ENCODE assay signal across 8 mouse cellular contexts in the genomic region with DNA sequence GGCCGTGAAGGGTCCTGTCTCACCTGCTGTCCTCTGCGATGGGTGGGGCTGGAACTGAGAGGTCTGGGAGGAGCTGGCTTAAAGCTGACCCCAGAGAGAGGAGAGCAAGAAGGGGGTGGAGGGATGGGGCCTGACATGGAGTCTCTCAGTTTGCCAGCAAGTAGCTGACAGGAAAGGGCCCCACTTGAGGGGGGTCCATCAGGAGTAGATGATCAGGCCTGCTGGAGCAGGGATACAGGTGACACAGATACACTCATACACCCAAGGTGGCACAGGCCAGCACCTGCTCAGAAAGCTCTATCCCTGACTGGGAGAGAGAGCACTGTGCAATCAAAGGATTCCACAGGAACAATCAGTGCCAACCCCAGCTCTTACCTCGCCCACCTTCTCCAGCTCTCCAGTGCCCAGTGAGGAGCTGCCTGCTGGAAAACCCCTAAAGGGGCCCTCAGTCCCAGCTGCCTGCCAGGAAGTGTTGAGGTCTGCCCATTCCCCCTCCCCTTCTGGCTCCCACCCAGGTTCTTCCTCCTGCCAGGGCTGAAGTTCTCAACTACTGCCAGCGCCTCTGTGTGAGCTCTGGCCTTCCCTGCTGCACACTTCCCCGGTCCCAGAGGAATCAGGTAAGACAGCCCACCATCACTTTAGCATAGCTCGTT. TPM values are rescaled to one million over a fixed set of nuclear protein-coding genes. Genes with fewer than 3 reads are reported as not detected.
DNase-seq lines count a peak whose midpoint lies in the region; ATAC-seq and TF ChIP-seq lines count a peak whose summit lies in the region.

TSS of gene Tmem176b (minus strand) at position 524 of the 653 bp plus-strand sequence.

- no peaks in the 10 kb centered on the region for H3K27me3 ChIP-seq in hindbrain, embryonic 13.5 days
- no peaks in the 10 kb centered on the region for H3K27me3 ChIP-seq in lung, postnatal 0 days (replicated peaks; ENCODE audit: insufficient read depth, low read length)

- peak within 1 kb of the TSS; percentile 59 for H3K4me2 ChIP-seq in hindbrain, embryonic 13.5 days
- H3K4me2 ChIP-seq in lung, postnatal 0 days (replicated peaks; ENCODE audit: low read depth, low read length): peak within 1 kb of the TSS; percentile 62

- peak within 1 kb of the TSS; percentile 38 for H3K4me3 ChIP-seq in hindbrain, embryonic 13.5 days
- H3K4me3 ChIP-seq in lung, postnatal 0 days (ENCODE audit: low read depth, low read length): peak within 1 kb of the TSS; percentile 56

- H3K27ac ChIP-seq in hindbrain, embryonic 13.5 days: peak within 1 kb of the TSS; percentile 85
- peak within 1 kb of the TSS; percentile 96 for H3K27ac ChIP-seq in lung, postnatal 0 days (ENCODE audit: low read length)

- DNase-seq in Muller cell, postnatal 12 days (ENCODE audit: inconsistent ontology term): peak; percentile 100
- peak; percentile 49 to 70 for DNase-seq in cerebellum, postnatal 25 days
- peak; percentile 77 to 81 for DNase-seq in frontal cortex, postnatal 36 days (ENCODE audit: low spot score in 2 of 2)
- peak; percentile 84 to 93 for DNase-seq in layer of hippocampus, postnatal 14 days (ENCODE audit: low spot score in 2 of 2)
- DNase-seq in lung, postnatal 0 days (ENCODE audit: low spot score): peak; percentile 98
- DNase-seq in ovary, postnatal 36 days (ENCODE audit: low spot score): peak; percentile 94
- peak; percentile 69 for DNase-seq in thymus, postnatal 4 days

- peaks cover 47% of the 10 kb centered on the region for H3K4me1 ChIP-seq in hindbrain, embryonic 13.5 days (replicated peaks)
- peaks cover 16% of the 10 kb centered on the region; the same call in 1 of the 2 replicates for H3K4me1 ChIP-seq in lung, postnatal 0 days (ENCODE audit: insufficient read depth, low read depth, low read length)

- 0 out of 2 replicates have a peak, but pooled peaks cover 5% of the 10 kb centered on the region for H3K36me3 ChIP-seq in hindbrain, embryonic 13.5 days
- H3K36me3 ChIP-seq in lung, postnatal 0 days (ENCODE audit: insufficient read depth, low read length): peaks cover 17% of the 10 kb centered on the region; the same call in 1 of the 2 replicates

- TF ChIP-seq CTCF in lung, postnatal 0 days (IDR thresholded peaks at IDR 0.05): peak; percentile 14; the same call in 1 of the 2 replicates

- ATAC-seq in hindbrain, embryonic 13.5 days (ENCODE audit: low FRiP score): peak; percentile 90
- ATAC-seq in lung, postnatal 0 days: peak; percentile 94

- no peaks in the 10 kb centered on the region for H3K9me3 ChIP-seq in hindbrain, embryonic 13.5 days
- H3K9me3 ChIP-seq in lung, postnatal 0 days (ENCODE audit: low read length): no peaks in the 10 kb centered on the region

- 9% methylated on average over 6 of the region's 6 CpGs for WGBS in hindbrain, embryonic 13.5 days
- 0% methylated on average over 6 of the region's 6 CpGs for WGBS in lung, postnatal 0 days

- TF ChIP-seq EP300 in lung, postnatal 0 days (IDR thresholded peaks at IDR 0.05): peak; percentile 90

- peak within 1 kb of the TSS; percentile 68 for H3K9ac ChIP-seq in hindbrain, embryonic 13.5 days
- H3K9ac ChIP-seq in lung, postnatal 0 days (replicated peaks; ENCODE audit: low read depth): peak within 1 kb of the TSS; percentile 69

RNA-seq across cellular contexts. Expression of gene Tmem176b, which starts in this region (rescaled TPM):
- 116 and 118 TPM in 2 replicates for polyA plus RNA-seq in hindbrain, embryonic 13.5 days (2015; fragmentation: Nextera tagmentation; extraction: Ambion mirVana)
- 10 to 100 TPM; 47.2 to 52.1 TPM for total RNA-seq in layer of hippocampus, postnatal 14 days (2021)
- 798 and 806 TPM in 2 replicates for polyA plus RNA-seq in lung, postnatal 0 days (2015; fragmentation: Nextera tagmentation; extraction: Ambion mirVana)

Comparison
In these comparisons a context has a peak if more than half of its experiments do, and no peak if none do; other contexts are left out.
1. Peak in every context shown above with its lines: DNase-seq, ATAC-seq, H3K4me3 ChIP-seq and H3K27ac ChIP-seq.